Mouse (Mus musculus): ENCODE measurements at regions not wholly inside any gene's neighbourhood (a gene's known extent, or its start where the extent isn't known, plus 50 kb on each side); places are given as distances from the start of the nearest gene placed in this dataset.

- in situ Hi-C loops (cut with MboI, MseI): no loop called here
Measured at GRCm38 (mm10) chr17:79167198-79167597, 115.5 kb downstream of the Qpct start.

GRCm38 (mm10) chr17:79164874-79165553, 113.3 kb downstream of the Qpct start:
- in situ Hi-C loops (cut with MboI, MseI): no loop called here

GRCm38 (mm10) chr17:79163983-79164382, 112.3 kb downstream of the Qpct start:
- in situ Hi-C loops (cut with MboI, MseI): no loop called here

GRCm38 (mm10) chr17:79154138-79154537, 102.4 kb downstream of the Qpct start:
- in situ Hi-C loops (cut with MboI, MseI): no loop called here

GRCm38 (mm10) chr17:79152823-79153222, 101.1 kb downstream of the Qpct start:
- in situ Hi-C loops (cut with MboI, MseI): no loop called here

- in situ Hi-C loops (cut with MboI, MseI): no loop called here
Measured at GRCm38 (mm10) chr17:79147883-79148282, 96.2 kb downstream of the Qpct start.

GRCm38 (mm10) chr17:79144913-79145625, 93.4 kb downstream of the Qpct start:
- in situ Hi-C loops (cut with MboI, MseI): no loop called here

GRCm38 (mm10) chr17:79143031-79143430, 91.3 kb downstream of the Qpct start:
- in situ Hi-C loops (cut with MboI, MseI): no loop called here

All from T-helper 2 cell (primary cell).